Mouse (Mus musculus) cerebellum, adult 2 months (tissue): ENCODE data around the gene Copg2.

Source experiments
- CTCF ChIP-seq: fragments of 200-500 bp; IDR thresholded peaks from 2 replicates; pipeline ENCODE4 v1.5.1; 2011; ENCODE audit warnings: low read depth, mild to moderate bottlenecking, control low read depth, low read length, moderate library complexity, borderline replicate concordance; ENCODE audit not compliant: insufficient read depth
- POLR2A ChIP-seq: fragments of 200-500 bp; IDR thresholded peaks from 2 replicates; pipeline ENCODE4 v1.6.1; 2011; ENCODE audit warnings: low read length, control low read depth, borderline replicate concordance; ENCODE audit not compliant: insufficient read depth

- TF ChIP-seq CTCF (no peak), POLR2A (no peak)
Measured at GRCm38 (mm10) chr6:30920834-30921675, 24.5 kb upstream of the Copg2 start.
